Mouse (Mus musculus): ENCODE results near the gene Osbpl5. TPM values are rescaled to one million over a fixed set of nuclear protein-coding genes. Genes with fewer than 3 reads are reported as not detected.

The Osbpl5 gene
- polyA plus RNA-seq, 2 experiments = 1.3 to 1.6 TPM

GRCm38 (mm10) chr7:143757027-143757390 lies 224 bp upstream of the Osbpl5 start:
- DNase-seq (ENCODE audit: low read depth in 3 of 3, low spot score in 3 of 3) (peak in 2 of 3 experiments; percentile 29 to 30), ATAC-seq (ENCODE audit: insufficient read depth) (peak; percentile 69; the same call in 1 of the 2 replicates)
- Histone ChIP-seq H3K27ac (no peak overlapping the region), H3K9ac (replicated peaks) (no peak overlapping the region), H3K36me3 (replicated peaks; ENCODE audit: control insufficient read depth, insufficient read depth, low read depth) (no peaks in the 10 kb centered on the region), H3K9me3 (ENCODE audit: control insufficient read depth, low read length) (no peaks in the 10 kb centered on the region), H3K4me1 (replicated peaks; ENCODE audit: control insufficient read depth in 2 of 2, insufficient read depth in 2 of 2, low read length in 1 of 2) (peaks cover 0 to 2% of the 10 kb centered on the region in 2 experiments; a peak in 1 of 4 replicates), H3K4me2 (ENCODE audit: low read depth) (peak overlapping the region; percentile 53), H3K4me3 (ENCODE audit: insufficient read depth in 1 of 2, low read depth in 2 of 2, low read length in 2 of 2) (no peak overlapping the region), H3K27me3 (ENCODE audit: control insufficient read depth, insufficient read depth, low read length) (no peaks in the 10 kb centered on the region; the same call in 1 of the 2 replicates)
- WGBS (ENCODE audit: insufficient replicate concordance) = under 1% methylated on average over 15 of the region's 15 CpGs
- TF ChIP-seq CTCF (IDR thresholded peaks at IDR 0.05; ENCODE audit: low read depth) (no peak), EP300 (IDR thresholded peaks at IDR 0.05; ENCODE audit: low read depth) (no peak)

GRCm38 (mm10) chr7:143755357-143756124 lies 1.2 kb downstream of the Osbpl5 start:
- no peak for DNase-seq (ENCODE audit: low read depth in 3 of 3, low spot score in 3 of 3)
- no peak for TF ChIP-seq CTCF (IDR thresholded peaks at IDR 0.05; ENCODE audit: low read depth)
- 0 out of 2 replicates have a peak, but pooled peaks have one; percentile 16 for TF ChIP-seq EP300 (IDR thresholded peaks at IDR 0.05; ENCODE audit: low read depth)
- no peak overlapping the region for H3K27ac ChIP-seq
- peaks cover 0 to 2% of the 10 kb centered on the region in 2 experiments; a peak in 1 of 4 replicates for H3K4me1 ChIP-seq (replicated peaks; ENCODE audit: control insufficient read depth in 2 of 2, insufficient read depth in 2 of 2, low read length in 1 of 2)
- no peaks in the 10 kb centered on the region for H3K36me3 ChIP-seq (replicated peaks; ENCODE audit: control insufficient read depth, insufficient read depth, low read depth)
- no peak overlapping the region for H3K4me2 ChIP-seq (ENCODE audit: low read depth)
- no peak overlapping the region for H3K4me3 ChIP-seq (ENCODE audit: insufficient read depth in 1 of 2, low read depth in 2 of 2, low read length in 2 of 2)
- ATAC-seq (ENCODE audit: insufficient read depth) = peak; percentile 46; the same call in 1 of the 2 replicates
- no peaks in the 10 kb centered on the region for H3K9me3 ChIP-seq (ENCODE audit: control insufficient read depth, low read length)
- WGBS (ENCODE audit: insufficient replicate concordance) = 29% methylated on average over 9 of the region's 9 CpGs
- no peaks in the 10 kb centered on the region; the same call in 1 of the 2 replicates for H3K27me3 ChIP-seq (ENCODE audit: control insufficient read depth, insufficient read depth, low read length)
- no peak overlapping the region for H3K9ac ChIP-seq (replicated peaks)

GRCm38 (mm10) chr7:143753990-143754715 lies 2.6 kb downstream of the Osbpl5 start:
- Histone ChIP-seq H3K27ac (no peak overlapping the region), H3K9me3 (ENCODE audit: control insufficient read depth, low read length) (no peaks in the 10 kb centered on the region), H3K4me3 (ENCODE audit: insufficient read depth in 1 of 2, low read depth in 2 of 2, low read length in 2 of 2) (no peak overlapping the region), H3K36me3 (replicated peaks; ENCODE audit: control insufficient read depth, insufficient read depth, low read depth) (no peaks in the 10 kb centered on the region), H3K27me3 (ENCODE audit: control insufficient read depth, insufficient read depth, low read length) (no peaks in the 10 kb centered on the region; the same call in 1 of the 2 replicates), H3K4me2 (ENCODE audit: low read depth) (no peak overlapping the region), H3K9ac (replicated peaks) (no peak overlapping the region), H3K4me1 (replicated peaks; ENCODE audit: control insufficient read depth in 2 of 2, insufficient read depth in 2 of 2, low read length in 1 of 2) (peaks cover 0 to 2% of the 10 kb centered on the region in 2 experiments; a peak in 1 of 4 replicates)
- ATAC-seq (ENCODE audit: insufficient read depth) = no peak
- DNase-seq (ENCODE audit: low read depth in 3 of 3, low spot score in 3 of 3) = peak in 1 of 3 experiments; percentile 17
- 27% methylated on average over 5 of the region's 5 CpGs for WGBS (ENCODE audit: insufficient replicate concordance)
- TF ChIP-seq CTCF (IDR thresholded peaks at IDR 0.05; ENCODE audit: low read depth) = peak; percentile 85
- no peak for TF ChIP-seq EP300 (IDR thresholded peaks at IDR 0.05; ENCODE audit: low read depth)

GRCm38 (mm10) chr7:143752606-143753005 lies 4.2 kb downstream of the Osbpl5 start:
- no peak for DNase-seq (ENCODE audit: low read depth in 3 of 3, low spot score in 3 of 3)
- no peaks in the 10 kb centered on the region for H3K9me3 ChIP-seq (ENCODE audit: control insufficient read depth, low read length)
- TF ChIP-seq CTCF (IDR thresholded peaks at IDR 0.05; ENCODE audit: low read depth) (no peak), EP300 (IDR thresholded peaks at IDR 0.05; ENCODE audit: low read depth) (no peak)

GRCm38 (mm10) chr7:143752056-143752455 lies 4.7 kb downstream of the Osbpl5 start:
- H3K9ac ChIP-seq (replicated peaks) = no peak overlapping the region
- peaks cover 0 to 4% of the 10 kb centered on the region in 2 experiments; a peak in 2 of 4 replicates for H3K4me1 ChIP-seq (replicated peaks; ENCODE audit: control insufficient read depth in 2 of 2, insufficient read depth in 2 of 2, low read length in 1 of 2)
- no peak overlapping the region for H3K4me3 ChIP-seq (ENCODE audit: insufficient read depth in 1 of 2, low read depth in 2 of 2, low read length in 2 of 2)
- H3K27me3 ChIP-seq (ENCODE audit: control insufficient read depth, insufficient read depth, low read length) = no peaks in the 10 kb centered on the region; the same call in 1 of the 2 replicates
- no peak overlapping the region for H3K4me2 ChIP-seq (ENCODE audit: low read depth)
- no peak for DNase-seq (ENCODE audit: low read depth in 3 of 3, low spot score in 3 of 3)
- no peaks in the 10 kb centered on the region for H3K9me3 ChIP-seq (ENCODE audit: control insufficient read depth, low read length)
- H3K36me3 ChIP-seq (replicated peaks; ENCODE audit: control insufficient read depth, insufficient read depth, low read depth) = no peaks in the 10 kb centered on the region
- H3K27ac ChIP-seq = no peak overlapping the region
- WGBS (ENCODE audit: insufficient replicate concordance) = 35% methylated on average over 4 of the region's 4 CpGs
- no peak for ATAC-seq (ENCODE audit: insufficient read depth)
- TF ChIP-seq EP300 (IDR thresholded peaks at IDR 0.05; ENCODE audit: low read depth) (no peak), CTCF (IDR thresholded peaks at IDR 0.05; ENCODE audit: low read depth) (no peak)

More at GRCm38 (mm10) chr7:143752606-143753005, 4.2 kb downstream of the Osbpl5 start:
- Histone ChIP-seq H3K36me3 (replicated peaks; ENCODE audit: control insufficient read depth, insufficient read depth, low read depth) (no peaks in the 10 kb centered on the region), H3K4me1 (replicated peaks; ENCODE audit: control insufficient read depth in 2 of 2, insufficient read depth in 2 of 2, low read length in 1 of 2) (peaks cover 0 to 4% of the 10 kb centered on the region in 2 experiments; a peak in 2 of 4 replicates), H3K27ac (no peak overlapping the region), H3K4me3 (ENCODE audit: insufficient read depth in 1 of 2, low read depth in 2 of 2, low read length in 2 of 2) (no peak overlapping the region), H3K27me3 (ENCODE audit: control insufficient read depth, insufficient read depth, low read length) (no peaks in the 10 kb centered on the region; the same call in 1 of the 2 replicates), H3K9ac (replicated peaks) (no peak overlapping the region), H3K4me2 (ENCODE audit: low read depth) (no peak overlapping the region)
- WGBS (ENCODE audit: insufficient replicate concordance) = 57% methylated on average over 3 of the region's 3 CpGs
- no peak for ATAC-seq (ENCODE audit: insufficient read depth)

All from liver, embryonic 14.5 days (tissue).